Mouse (Mus musculus): ENCODE results near the gene Gpalpp1. TPM values are rescaled to one million over a fixed set of nuclear protein-coding genes. Genes with fewer than 3 reads are reported as not detected.

Gpalpp1 gene
- polyA plus RNA-seq, 1 experiment from 2014 or later: 16.8 TPM

- no peak for DNase-seq (ENCODE audit: low spot score)
- Histone ChIP-seq H3K27me3 (ENCODE audit: low read depth, poor library complexity, severe bottlenecking) (no peaks in the 10 kb centered on the region), H3K4me1 (peaks cover under 1% of the 10 kb centered on the region; the same call in 1 of the 2 replicates), H3K9me3 (replicated peaks) (no peaks in the 10 kb centered on the region), H3K36me3 (0 out of 2 replicates have a peak, but pooled peaks cover 7% of the 10 kb centered on the region), H3K4me3 (no peak overlapping the region), H3K27ac (replicated peaks) (no peak overlapping the region)
- 89% methylated on average over 13 of the region's 13 CpGs for WGBS
Observed at GRCm38 (mm10) chr14:76082086-76082636, 28.4 kb downstream of the Gpalpp1 start.

GRCm38 (mm10) chr14:76081451-76081850 lies 29.1 kb downstream of the Gpalpp1 start:
- 67% methylated on average over 11 of the region's 11 CpGs for WGBS
- no peak for DNase-seq (ENCODE audit: low spot score)

GRCm38 (mm10) chr14:76077088-76077491 lies 33.5 kb downstream of the Gpalpp1 start:
- WGBS: 52% methylated on average over 9 of the region's 9 CpGs
- DNase-seq (ENCODE audit: low spot score): peak; percentile 56
- no peaks in the 10 kb centered on the region for H3K27me3 ChIP-seq (ENCODE audit: low read depth, poor library complexity, severe bottlenecking)
- no peak overlapping the region for H3K4me3 ChIP-seq
- H3K9me3 ChIP-seq (replicated peaks): no peaks in the 10 kb centered on the region
- H3K4me1 ChIP-seq: peaks cover 21% of the 10 kb centered on the region
- H3K36me3 ChIP-seq: no peaks in the 10 kb centered on the region
- no peak overlapping the region for H3K27ac ChIP-seq (replicated peaks)

More at GRCm38 (mm10) chr14:76081451-76081850, 29.1 kb downstream of the Gpalpp1 start:
- Histone ChIP-seq H3K4me1 (peaks cover 7% of the 10 kb centered on the region), H3K9me3 (replicated peaks) (no peaks in the 10 kb centered on the region), H3K27ac (replicated peaks) (no peak overlapping the region), H3K27me3 (ENCODE audit: low read depth, poor library complexity, severe bottlenecking) (no peaks in the 10 kb centered on the region), H3K4me3 (no peak overlapping the region), H3K36me3 (0 out of 2 replicates have a peak, but pooled peaks cover 3% of the 10 kb centered on the region)

GRCm38 (mm10) chr14:76076602-76077001 lies 34.0 kb downstream of the Gpalpp1 start:
- no peak for DNase-seq (ENCODE audit: low spot score)
- H3K27me3 ChIP-seq (ENCODE audit: low read depth, poor library complexity, severe bottlenecking): no peaks in the 10 kb centered on the region
- H3K36me3 ChIP-seq: no peaks in the 10 kb centered on the region
- WGBS: 66% methylated on average over 4 of the region's 4 CpGs
- peaks cover 21% of the 10 kb centered on the region for H3K4me1 ChIP-seq
- H3K4me3 ChIP-seq: no peak overlapping the region
- H3K9me3 ChIP-seq (replicated peaks): no peaks in the 10 kb centered on the region
- H3K27ac ChIP-seq (replicated peaks): peak overlapping the region; percentile 29; the same call in 1 of the 2 replicates

GRCm38 (mm10) chr14:76075721-76076120 lies 34.8 kb downstream of the Gpalpp1 start:
- no peaks in the 10 kb centered on the region for H3K27me3 ChIP-seq (ENCODE audit: low read depth, poor library complexity, severe bottlenecking)
- WGBS: 70% methylated on average over 4 of the region's 4 CpGs
- no peak for DNase-seq (ENCODE audit: low spot score)
- H3K4me3 ChIP-seq: no peak overlapping the region
- peaks cover 21% of the 10 kb centered on the region for H3K4me1 ChIP-seq
- no peaks in the 10 kb centered on the region for H3K9me3 ChIP-seq (replicated peaks)
- no peaks in the 10 kb centered on the region for H3K36me3 ChIP-seq
- H3K27ac ChIP-seq (replicated peaks): peak overlapping the region; percentile 59; the same call in 1 of the 2 replicates

- Histone ChIP-seq H3K4me3 (no peak overlapping the region), H3K27me3 (ENCODE audit: low read depth, poor library complexity, severe bottlenecking) (no peaks in the 10 kb centered on the region), H3K36me3 (no peaks in the 10 kb centered on the region), H3K27ac (replicated peaks) (no peak overlapping the region), H3K9me3 (replicated peaks) (no peaks in the 10 kb centered on the region), H3K4me1 (peaks cover 21% of the 10 kb centered on the region)
- 89% methylated on average over 1 of the region's 1 CpGs for WGBS
- no peak for DNase-seq (ENCODE audit: low spot score)
Observed at GRCm38 (mm10) chr14:76074206-76074605, 36.4 kb downstream of the Gpalpp1 start.

- no peak for DNase-seq (ENCODE audit: low spot score)
- no peaks in the 10 kb centered on the region for H3K9me3 ChIP-seq (replicated peaks)
- H3K4me3 ChIP-seq: no peak overlapping the region
- H3K27me3 ChIP-seq (ENCODE audit: low read depth, poor library complexity, severe bottlenecking): no peaks in the 10 kb centered on the region
- no peak overlapping the region for H3K27ac ChIP-seq (replicated peaks)
- peaks cover 21% of the 10 kb centered on the region for H3K4me1 ChIP-seq
- H3K36me3 ChIP-seq: no peaks in the 10 kb centered on the region
- WGBS: 76% methylated on average over 2 of the region's 2 CpGs
Observed at GRCm38 (mm10) chr14:76072626-76073025, 37.9 kb downstream of the Gpalpp1 start.

GRCm38 (mm10) chr14:76069296-76069695 lies 41.3 kb downstream of the Gpalpp1 start:
- DNase-seq (ENCODE audit: low spot score): no peak
- no peak overlapping the region for H3K27ac ChIP-seq (replicated peaks)
- WGBS: 90% methylated on average over 4 of the region's 4 CpGs
- no peaks in the 10 kb centered on the region for H3K36me3 ChIP-seq
- H3K4me3 ChIP-seq: no peak overlapping the region
- no peaks in the 10 kb centered on the region for H3K4me1 ChIP-seq
- no peaks in the 10 kb centered on the region for H3K27me3 ChIP-seq (ENCODE audit: low read depth, poor library complexity, severe bottlenecking)
- H3K9me3 ChIP-seq (replicated peaks): no peaks in the 10 kb centered on the region

GRCm38 (mm10) chr14:76068296-76068695 lies 42.3 kb downstream of the Gpalpp1 start:
- Histone ChIP-seq H3K9me3 (replicated peaks) (no peaks in the 10 kb centered on the region), H3K4me3 (no peak overlapping the region), H3K36me3 (no peaks in the 10 kb centered on the region), H3K4me1 (no peaks in the 10 kb centered on the region), H3K27ac (replicated peaks) (no peak overlapping the region), H3K27me3 (ENCODE audit: low read depth, poor library complexity, severe bottlenecking) (no peaks in the 10 kb centered on the region)
- WGBS: 82% methylated on average over 4 of the region's 4 CpGs
- DNase-seq (ENCODE audit: low spot score): no peak

GRCm38 (mm10) chr14:76067237-76067636 lies 43.3 kb downstream of the Gpalpp1 start:
- no peaks in the 10 kb centered on the region for H3K9me3 ChIP-seq (replicated peaks)
- no peak overlapping the region for H3K27ac ChIP-seq (replicated peaks)
- no peaks in the 10 kb centered on the region for H3K27me3 ChIP-seq (ENCODE audit: low read depth, poor library complexity, severe bottlenecking)
- no peaks in the 10 kb centered on the region for H3K36me3 ChIP-seq
- WGBS: 71% methylated on average over 1 of the region's 1 CpGs
- no peak overlapping the region for H3K4me3 ChIP-seq
- no peaks in the 10 kb centered on the region for H3K4me1 ChIP-seq
- DNase-seq (ENCODE audit: low spot score): no peak

GRCm38 (mm10) chr14:76059441-76059840 lies 51.1 kb downstream of the Gpalpp1 start:
- no peak for DNase-seq (ENCODE audit: low spot score)
- Histone ChIP-seq H3K27me3 (ENCODE audit: low read depth, poor library complexity, severe bottlenecking) (no peaks in the 10 kb centered on the region), H3K36me3 (no peaks in the 10 kb centered on the region), H3K27ac (replicated peaks) (no peak overlapping the region), H3K9me3 (replicated peaks) (no peaks in the 10 kb centered on the region), H3K4me3 (no peak overlapping the region), H3K4me1 (peaks cover under 1% of the 10 kb centered on the region; the same call in 1 of the 2 replicates)
- 89% methylated on average over 5 of the region's 5 CpGs for WGBS

- Histone ChIP-seq H3K27me3 (ENCODE audit: low read depth, poor library complexity, severe bottlenecking) (no peaks in the 10 kb centered on the region), H3K4me3 (no peak overlapping the region), H3K4me1 (peaks cover 9% of the 10 kb centered on the region; the same call in 1 of the 2 replicates), H3K36me3 (no peaks in the 10 kb centered on the region), H3K27ac (replicated peaks) (no peak overlapping the region), H3K9me3 (replicated peaks) (no peaks in the 10 kb centered on the region)
- DNase-seq (ENCODE audit: low spot score): no peak
- 85% methylated on average over 11 of the region's 11 CpGs for WGBS
Observed at GRCm38 (mm10) chr14:76053726-76054125, 56.8 kb downstream of the Gpalpp1 start.

GRCm38 (mm10) chr14:76051966-76052365 lies 58.6 kb downstream of the Gpalpp1 start:
- Histone ChIP-seq H3K27ac (replicated peaks) (no peak overlapping the region), H3K4me3 (no peak overlapping the region), H3K27me3 (ENCODE audit: low read depth, poor library complexity, severe bottlenecking) (no peaks in the 10 kb centered on the region), H3K36me3 (no peaks in the 10 kb centered on the region), H3K4me1 (peaks cover 9% of the 10 kb centered on the region; the same call in 1 of the 2 replicates), H3K9me3 (replicated peaks) (no peaks in the 10 kb centered on the region)
- WGBS: 87% methylated on average over 7 of the region's 7 CpGs
- no peak for DNase-seq (ENCODE audit: low spot score)

All from midbrain, embryonic 10.5 days (tissue).